Mouse (Mus musculus) hindbrain, embryonic 10.5 days (tissue): ENCODE results near the gene Hist1h2ag. TPM values are rescaled to one million over a fixed set of nuclear protein-coding genes. Genes with fewer than 3 reads are reported as not detected.
"Not testable (repeated sequence)": the region's sequence is repeated elsewhere in the genome, so short reads cannot be mapped to it uniquely, and the experiment has no call there.

Source experiments
- DNase-seq: peaks from one replicate; pipeline ENCODE4 v3.0.0-alpha.2; 2017; ENCODE audit warnings: low spot score
- H3K27ac ChIP-seq: fragments of 300-500 bp; sonication (generic); 2 replicates; pipeline ENCODE4 v1.5.1; 2016; ENCODE audit warnings: mild to moderate bottlenecking, moderate library complexity
- H3K27me3 ChIP-seq: fragments of 300-500 bp; sonication (generic); 2 replicates; pipeline ENCODE4 v1.6.1; 2016; ENCODE audit warnings: mild to moderate bottlenecking; ENCODE audit not compliant: poor library complexity, insufficient read depth, severe bottlenecking
- H3K36me3 ChIP-seq: fragments of 300-500 bp; sonication (generic); 2 replicates; pipeline ENCODE4 v1.6.1; 2016; ENCODE audit warnings: mild to moderate bottlenecking, moderate library complexity
- H3K4me1 ChIP-seq: fragments of 300-500 bp; sonication (generic); replicated peaks from 2 replicates; pipeline ENCODE4 v1.6.1; 2016; ENCODE audit warnings: mild to moderate bottlenecking
- H3K4me3 ChIP-seq: fragments of 300-500 bp; sonication (generic); 2 replicates; pipeline ENCODE4 v1.5.1; 2016; ENCODE audit warnings: mild to moderate bottlenecking, moderate library complexity
- H3K9me3 ChIP-seq: fragments of 300-500 bp; sonication (generic); 2 replicates; pipeline ENCODE4 v1.6.1; 2016; ENCODE audit warnings: mild to moderate bottlenecking, moderate library complexity
- WGBS: fragments of 180-500 bp; shearing (Covaris S2); methylation state at CpG from one replicate; pipeline ENCODE4 v1.1.7; 2016; 5-methylcytosine and 5-hydroxymethylcytosine counted together
- polyA plus RNA-seq: library from polyadenylated mRNA; unstranded; fragments of >200 nt; fragmentation: Nextera tagmentation; extraction: Ambion mirVana; gene quantifications from 2 replicates; pipeline ENCODE4 v1.2.1, GENCODE M21; 2016

Gene Hist1h2ag
- polyA plus RNA-seq, 1 experiment from 2014 or later = 63.1 TPM

DNA sequence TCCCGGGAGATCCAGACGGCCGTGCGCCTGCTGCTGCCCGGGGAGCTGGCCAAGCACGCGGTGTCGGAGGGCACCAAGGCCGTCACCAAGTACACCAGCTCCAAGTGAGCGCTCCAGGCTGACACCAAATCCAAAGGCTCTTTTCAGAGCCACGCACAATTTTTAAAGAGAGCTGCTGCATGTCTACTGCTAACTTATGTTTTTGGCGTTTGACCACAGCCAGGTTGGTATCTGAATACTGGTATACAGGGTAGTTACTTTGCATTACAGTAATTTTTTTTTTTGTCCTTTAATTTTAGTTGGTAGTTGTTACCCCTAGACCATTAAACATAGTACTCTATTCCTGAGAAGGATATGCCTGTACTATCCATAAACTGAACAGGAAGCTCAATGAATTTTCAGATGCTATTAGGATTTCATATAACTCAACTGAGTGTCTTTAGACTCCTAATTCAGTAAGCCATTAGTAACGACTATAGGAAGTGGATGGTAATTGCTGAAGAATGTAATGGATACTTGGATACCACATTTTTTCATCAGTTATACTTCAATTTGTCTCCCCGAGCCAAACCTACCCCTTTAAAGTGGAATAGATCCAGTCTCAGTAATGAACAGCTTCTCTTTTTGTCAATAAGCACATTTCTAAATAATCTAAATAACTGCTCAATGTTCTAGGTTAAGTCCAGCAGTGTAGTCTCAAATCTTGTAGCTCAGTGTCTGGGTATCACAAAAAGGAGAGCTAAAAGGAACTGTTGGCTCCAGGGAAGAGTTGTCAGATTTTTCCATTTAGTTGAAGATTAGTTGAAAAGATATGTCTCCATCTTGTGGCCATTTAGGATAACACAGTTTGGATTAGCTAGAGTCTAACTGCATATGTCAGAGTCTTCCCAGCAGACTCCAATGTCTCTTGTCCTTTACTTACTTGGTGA lies 1.0 kb upstream of the Hist1h2ag start:
- peak overlapping the region; percentile 85 for H3K27ac ChIP-seq
- peaks cover 34% of the 10 kb centered on the region for H3K4me1 ChIP-seq
- no peaks in the 10 kb centered on the region for H3K36me3 ChIP-seq
- peak overlapping the region; percentile 54 for H3K4me3 ChIP-seq
- no peaks in the 10 kb centered on the region for H3K9me3 ChIP-seq
- peak; percentile 32 for DNase-seq
- WGBS = 2% methylated on average over 14 of the region's 14 CpGs
- H3K27me3 ChIP-seq = no peaks in the 10 kb centered on the region

DNA sequence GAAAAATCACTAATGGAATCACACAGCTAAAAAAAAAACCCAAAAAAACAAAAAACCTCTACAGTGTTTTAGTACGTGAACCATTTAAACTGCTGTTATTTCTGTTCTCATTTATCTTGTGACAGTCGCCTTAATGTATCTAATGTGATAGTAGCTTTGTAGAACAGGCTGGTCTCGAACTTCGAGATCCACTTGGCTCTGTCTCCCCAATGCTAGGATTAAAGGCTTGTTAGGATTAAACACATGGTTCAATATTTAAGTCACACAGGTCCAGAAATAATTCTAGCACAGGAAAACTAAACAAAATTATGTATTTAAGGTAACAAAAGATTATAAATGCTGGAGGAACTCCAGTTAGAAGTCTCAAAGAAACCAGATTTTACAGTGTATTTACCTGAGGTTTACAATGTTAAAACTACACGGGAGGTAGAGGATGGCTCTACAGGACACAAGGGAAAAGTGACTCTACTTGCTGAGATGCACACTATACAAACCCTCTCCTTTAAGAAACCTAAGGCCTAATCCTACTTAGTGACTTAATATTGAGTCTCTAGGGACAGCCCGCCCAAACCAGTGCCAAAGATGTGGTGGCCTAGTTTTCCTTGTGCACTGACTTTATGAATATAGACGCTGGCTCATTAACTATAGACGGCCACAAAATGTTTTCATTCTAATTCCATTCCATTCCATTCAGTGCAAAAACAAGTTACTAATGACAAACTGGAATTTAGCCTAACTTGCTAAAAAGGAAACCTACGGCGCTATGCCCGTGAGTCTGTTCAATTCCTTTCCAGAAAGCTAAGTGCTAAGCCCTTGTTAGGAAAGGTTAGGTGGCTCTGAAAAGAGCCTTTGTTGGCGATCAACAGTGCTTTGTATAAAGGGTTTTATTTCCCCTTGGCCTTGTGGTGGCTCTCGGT lies 835 bp downstream of the Hist1h2ag start:
- peak overlapping the region; percentile 57 for H3K4me3 ChIP-seq
- H3K4me1 ChIP-seq = peaks cover 37% of the 10 kb centered on the region
- no peaks in the 10 kb centered on the region for H3K36me3 ChIP-seq
- DNase-seq = peak; percentile 31
- H3K27ac ChIP-seq = peak overlapping the region; percentile 94
- no peaks in the 10 kb centered on the region for H3K9me3 ChIP-seq
- H3K27me3 ChIP-seq = no peaks in the 10 kb centered on the region
- 3% methylated on average over 13 of the region's 13 CpGs for WGBS

DNA sequence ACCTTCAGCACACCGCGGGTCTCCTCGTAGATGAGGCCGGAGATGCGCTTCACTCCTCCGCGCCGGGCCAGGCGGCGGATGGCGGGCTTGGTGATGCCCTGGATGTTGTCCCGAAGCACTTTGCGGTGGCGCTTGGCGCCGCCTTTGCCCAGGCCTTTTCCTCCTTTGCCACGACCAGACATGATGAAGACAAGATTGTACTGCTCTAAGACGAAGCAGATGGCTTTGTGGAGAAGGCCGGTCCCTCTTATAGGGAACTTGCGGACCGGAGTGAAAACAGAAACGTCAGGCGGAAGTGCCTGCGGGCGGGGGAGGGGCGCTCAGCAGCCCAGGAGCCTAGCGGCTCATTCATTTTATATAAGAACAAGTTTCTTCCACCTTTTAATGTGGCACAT lies 1.6 kb downstream of the Hist1h2ag start, which contains the start of gene Hist1h4i:
Gene Hist1h4i (minus strand): TSS at position 221 of the 395 bp plus-strand sequence.
- not testable (repeated sequence) for H3K36me3 ChIP-seq, H3K9me3 ChIP-seq, H3K27me3 ChIP-seq
- WGBS = under 1% methylated on average over 27 of the region's 27 CpGs
- peak within 1 kb of the TSS; percentile 94 for H3K27ac ChIP-seq
- H3K4me1 ChIP-seq = peaks cover 45% of the 10 kb centered on the region
- peak within 1 kb of the TSS; percentile 57 for H3K4me3 ChIP-seq
- DNase-seq = peak; percentile 95

DNA sequence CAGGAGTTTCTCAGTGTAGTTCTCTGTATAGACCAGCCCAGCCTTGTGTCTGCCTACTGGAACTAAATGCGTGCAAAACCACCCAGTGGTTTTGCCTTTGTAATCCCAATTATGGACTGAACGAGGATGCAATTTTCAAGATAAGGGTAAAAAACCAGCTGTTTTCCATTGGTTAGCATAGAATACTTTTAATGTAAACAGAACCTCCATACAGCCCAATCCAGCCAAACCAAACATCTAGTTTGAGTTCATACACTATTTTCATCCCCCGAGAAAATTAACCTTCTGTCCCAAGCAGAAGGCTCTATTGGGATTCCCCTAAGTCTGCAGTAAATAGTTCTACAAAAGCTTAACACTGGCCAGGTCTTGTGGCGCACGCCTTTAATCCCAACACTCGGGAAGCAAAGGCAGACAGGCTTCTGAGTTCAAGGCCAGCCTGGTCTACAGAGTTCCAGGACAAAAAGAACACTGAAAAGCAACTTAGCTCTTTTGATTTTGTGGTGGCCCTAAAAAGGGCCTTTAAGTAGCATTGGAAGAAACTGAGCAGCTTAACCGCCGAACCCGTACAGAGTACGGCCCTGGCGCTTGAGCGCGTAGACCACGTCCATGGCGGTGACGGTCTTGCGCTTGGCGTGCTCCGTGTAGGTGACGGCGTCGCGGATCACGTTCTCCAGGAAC lies 2.1 kb downstream of the Hist1h2ag start:
- DNase-seq = peak; percentile 63
- no peaks in the 10 kb centered on the region for H3K27me3 ChIP-seq
- no peaks in the 10 kb centered on the region for H3K9me3 ChIP-seq
- peak overlapping the region; percentile 94 for H3K27ac ChIP-seq
- under 1% methylated on average over 24 of the region's 24 CpGs for WGBS
- peak overlapping the region; percentile 57 for H3K4me3 ChIP-seq
- peaks cover 46% of the 10 kb centered on the region for H3K4me1 ChIP-seq
- H3K36me3 ChIP-seq = no peaks in the 10 kb centered on the region

DNA sequence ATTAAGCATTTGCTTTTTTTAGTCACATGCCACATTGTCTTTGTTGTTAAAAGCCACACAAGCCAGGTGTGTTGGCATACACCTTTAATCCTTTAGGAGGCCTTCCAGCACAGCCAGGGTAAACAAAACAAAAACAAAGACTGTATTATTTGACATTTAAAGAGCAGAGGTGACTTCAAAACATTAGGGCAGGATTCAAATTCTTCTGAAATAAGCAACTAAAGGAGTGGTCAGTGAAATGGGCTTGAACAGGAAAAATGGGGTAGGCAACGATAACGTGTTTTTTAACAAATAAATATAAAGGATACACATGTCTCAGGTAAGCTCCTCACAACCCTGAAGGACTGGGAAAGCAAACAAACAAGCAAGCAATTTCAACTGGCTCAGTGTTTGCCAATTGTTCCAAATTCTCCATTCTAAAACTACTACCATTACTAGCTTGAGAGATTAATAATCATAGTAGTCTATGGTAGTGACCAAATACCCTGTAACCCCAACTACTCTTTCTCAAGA lies 2.7 kb downstream of the Hist1h2ag start:
- Histone ChIP-seq H3K27me3 (no peaks in the 10 kb centered on the region), H3K27ac (peak overlapping the region; percentile 94), H3K4me1 (peaks cover 44% of the 10 kb centered on the region), H3K4me3 (peak overlapping the region; percentile 57), H3K9me3 (no peaks in the 10 kb centered on the region), H3K36me3 (no peaks in the 10 kb centered on the region)
- WGBS = 10% methylated on average over 2 of the region's 2 CpGs
- no peak for DNase-seq

DNA sequence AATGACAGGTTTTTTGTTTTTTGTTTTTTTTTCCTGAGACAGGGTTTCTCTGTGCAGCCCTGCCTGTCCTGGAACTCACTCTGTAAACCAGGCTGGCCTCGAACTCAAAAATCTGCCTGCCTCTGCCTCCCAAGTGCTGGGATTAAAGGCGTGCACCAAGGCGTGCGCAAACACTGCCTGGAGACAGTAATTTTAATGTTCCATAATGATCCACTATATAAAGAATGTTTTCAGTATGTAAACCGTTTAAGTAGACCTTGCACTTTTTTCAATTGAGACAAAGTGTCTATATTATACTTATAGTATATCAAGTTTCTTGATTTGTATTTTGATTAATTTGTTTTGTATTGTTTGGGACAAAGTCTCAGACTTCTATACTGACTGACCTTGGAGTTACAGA lies 3.4 kb downstream of the Hist1h2ag start:
- DNase-seq = no peak
- Histone ChIP-seq H3K4me1 (peaks cover 45% of the 10 kb centered on the region), H3K27me3 (no peaks in the 10 kb centered on the region), H3K9me3 (no peaks in the 10 kb centered on the region), H3K27ac (peak overlapping the region; percentile 94), H3K4me3 (peak overlapping the region; percentile 57; the same call in 1 of the 2 replicates), H3K36me3 (no peaks in the 10 kb centered on the region)
- WGBS = 63% methylated on average over 5 of the region's 5 CpGs

DNA sequence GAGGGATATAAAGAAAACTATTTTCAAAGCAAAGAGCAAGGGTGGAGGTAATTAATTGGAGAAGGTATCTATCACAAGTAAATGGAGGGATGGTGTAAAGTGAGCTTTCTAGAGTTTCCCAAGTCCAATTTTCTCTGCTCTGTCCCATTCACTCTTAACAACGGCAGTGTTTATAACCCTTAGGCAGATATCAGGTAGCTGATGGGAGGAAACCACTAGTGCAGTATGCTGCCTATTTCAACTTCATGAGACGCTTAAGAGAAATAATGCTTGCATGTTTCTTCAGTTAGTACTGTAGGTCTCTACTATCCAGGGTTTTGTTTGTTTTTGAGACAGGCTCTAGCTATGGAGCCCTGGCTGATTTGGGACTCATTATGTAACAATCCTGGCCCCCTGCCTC lies 5.3 kb downstream of the Hist1h2ag start:
- Histone ChIP-seq H3K36me3 (no peaks in the 10 kb centered on the region), H3K9me3 (no peaks in the 10 kb centered on the region), H3K27ac (peak overlapping the region; percentile 94), H3K27me3 (no peaks in the 10 kb centered on the region), H3K4me1 (peaks cover 47% of the 10 kb centered on the region), H3K4me3 (peak overlapping the region; percentile 56; the same call in 1 of the 2 replicates)
- 81% methylated on average over 2 of the region's 2 CpGs for WGBS
- no peak for DNase-seq

DNA sequence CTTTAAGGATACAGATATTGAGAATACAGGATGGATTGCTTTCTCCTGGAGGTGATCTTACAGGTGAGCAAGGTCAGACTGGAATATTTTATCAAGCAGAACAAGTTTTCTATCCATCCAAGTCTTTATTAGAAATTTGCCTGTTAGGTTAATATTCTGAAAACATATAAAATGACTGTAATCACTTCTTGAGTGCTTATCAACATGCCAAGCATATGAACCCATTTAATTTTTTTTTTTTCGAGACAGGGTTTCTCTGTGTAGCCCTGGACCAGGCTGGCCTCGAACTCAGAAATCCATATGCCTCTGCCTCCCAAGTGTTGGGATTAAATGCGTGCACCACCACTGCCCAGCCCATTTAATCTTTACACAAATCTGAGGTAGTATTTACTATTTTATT lies 5.8 kb downstream of the Hist1h2ag start:
- Histone ChIP-seq H3K36me3 (no peaks in the 10 kb centered on the region), H3K27me3 (no peaks in the 10 kb centered on the region), H3K4me1 (peaks cover 43% of the 10 kb centered on the region), H3K9me3 (no peaks in the 10 kb centered on the region), H3K4me3 (peak overlapping the region; percentile 56), H3K27ac (peak overlapping the region; percentile 94)
- 64% methylated on average over 3 of the region's 3 CpGs for WGBS
- DNase-seq = no peak

DNA sequence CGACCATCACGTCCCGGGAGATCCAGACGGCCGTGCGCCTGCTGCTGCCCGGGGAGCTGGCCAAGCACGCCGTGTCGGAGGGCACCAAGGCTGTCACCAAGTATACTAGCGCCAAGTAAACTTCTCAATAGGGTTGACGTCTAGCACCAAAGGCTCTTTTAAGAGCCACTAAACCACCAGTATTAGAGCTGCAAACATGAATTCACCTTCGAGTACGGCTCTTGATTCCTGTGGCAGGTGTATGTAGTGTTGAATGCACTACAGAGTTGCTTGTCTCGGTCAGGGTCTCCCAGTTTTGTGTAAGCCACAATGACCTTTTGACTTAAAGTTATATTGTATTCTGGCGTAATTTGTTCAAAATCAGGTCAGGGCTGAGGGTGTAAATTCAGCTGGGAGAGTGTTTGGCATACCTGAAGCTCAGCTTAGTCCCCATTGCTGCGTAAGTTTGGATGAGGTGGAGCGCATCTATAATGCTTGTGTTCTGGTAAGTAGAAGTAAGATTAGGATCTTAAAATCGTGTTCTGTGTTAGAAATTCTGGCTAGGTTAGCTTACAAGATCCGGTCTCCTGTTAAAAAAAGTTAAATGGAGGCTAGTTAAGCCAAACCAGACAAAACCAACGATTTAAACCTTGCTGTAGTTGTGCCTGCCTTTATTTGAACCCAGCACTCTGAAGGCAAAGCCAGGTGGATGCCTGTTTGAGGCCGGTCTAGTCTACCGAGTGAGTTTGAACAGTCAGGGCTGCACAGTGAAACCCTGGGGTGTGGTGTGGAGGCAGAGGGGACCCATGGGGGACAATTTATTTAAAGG lies 6.4 kb downstream of the Hist1h2ag start:
- H3K36me3 ChIP-seq = no peaks in the 10 kb centered on the region
- H3K27me3 ChIP-seq = no peaks in the 10 kb centered on the region
- 3% methylated on average over 22 of the region's 23 CpGs for WGBS
- peak overlapping the region; percentile 56 for H3K4me3 ChIP-seq
- peaks cover 37% of the 10 kb centered on the region for H3K4me1 ChIP-seq
- no peaks in the 10 kb centered on the region for H3K9me3 ChIP-seq
- peak; percentile 51 for DNase-seq
- peak overlapping the region; percentile 94 for H3K27ac ChIP-seq

DNA sequence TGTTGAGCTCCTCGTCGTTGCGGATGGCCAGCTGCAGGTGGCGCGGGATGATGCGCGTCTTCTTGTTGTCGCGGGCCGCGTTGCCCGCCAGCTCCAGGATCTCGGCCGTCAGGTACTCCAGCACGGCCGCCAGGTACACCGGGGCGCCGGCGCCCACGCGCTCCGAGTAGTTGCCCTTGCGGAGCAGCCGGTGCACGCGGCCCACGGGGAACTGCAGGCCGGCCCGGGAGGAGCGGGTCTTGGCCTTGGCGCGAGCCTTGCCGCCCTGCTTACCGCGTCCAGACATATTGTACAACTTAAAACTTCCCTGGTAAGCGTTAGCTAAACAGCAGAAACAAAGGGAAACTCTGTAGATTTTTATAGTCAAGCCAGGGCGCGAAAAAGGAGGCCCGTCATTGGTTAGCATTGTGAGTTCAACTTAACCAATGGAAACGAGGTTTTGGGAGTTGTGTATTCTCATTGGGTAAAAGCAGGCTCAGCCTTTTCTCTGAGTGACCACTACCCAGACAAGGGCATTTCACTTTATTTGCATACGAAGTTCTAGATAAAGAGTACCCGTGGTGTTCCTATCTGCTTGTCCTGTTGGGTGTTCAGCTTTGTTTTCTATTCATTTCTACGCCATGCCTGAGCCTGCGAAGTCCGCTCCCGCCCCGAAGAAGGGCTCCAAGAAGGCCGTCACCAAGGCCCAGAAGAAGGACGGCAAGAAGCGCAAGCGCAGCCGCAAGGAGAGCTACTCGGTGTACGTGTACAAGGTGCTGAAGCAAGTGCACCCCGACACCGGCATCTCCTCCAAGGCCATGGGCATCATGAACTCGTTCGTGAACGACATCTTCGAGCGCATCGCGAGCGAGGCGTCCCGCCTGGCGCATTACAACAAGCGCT lies 7.2 kb downstream of the Hist1h2ag start, which contains the start of the genes Hist1h2ah and Hist1h2bk:
Gene Hist1h2ah (minus strand): TSS at position 302 of the 882 bp plus-strand sequence.
Gene Hist1h2bk (plus strand): TSS at position 604 of the 882 bp plus-strand sequence.
- DNase-seq = peak; percentile 88
- WGBS = 0% methylated on average over 33 of the region's 69 CpGs
- not testable (repeated sequence) for H3K27me3 ChIP-seq, H3K9me3 ChIP-seq, H3K36me3 ChIP-seq
- Histone ChIP-seq H3K27ac (peak within 1 kb of the TSS; percentile 94), H3K4me3 (peak within 1 kb of the TSS; percentile 57), H3K4me1 (peaks cover 34% of the 10 kb centered on the region)
